Mouse (Mus musculus) lung, adult 2 months (tissue): ENCODE data around the gene Pcmtd2.

Experiments
- CTCF ChIP-seq: fragments of 200-500 bp; IDR thresholded peaks from 2 replicates; pipeline ENCODE4 v1.5.1; 2011; ENCODE audit warnings: mild to moderate bottlenecking, low read length, control low read depth; ENCODE audit not compliant: insufficient read depth
- POLR2A ChIP-seq: fragments of 200-500 bp; IDR thresholded peaks from 2 replicates; pipeline ENCODE4 v1.6.1; 2011; ENCODE audit warnings: low read depth, mild to moderate bottlenecking, control low read depth, low read length, borderline replicate concordance; ENCODE audit errors: extremely low read depth

DNA sequence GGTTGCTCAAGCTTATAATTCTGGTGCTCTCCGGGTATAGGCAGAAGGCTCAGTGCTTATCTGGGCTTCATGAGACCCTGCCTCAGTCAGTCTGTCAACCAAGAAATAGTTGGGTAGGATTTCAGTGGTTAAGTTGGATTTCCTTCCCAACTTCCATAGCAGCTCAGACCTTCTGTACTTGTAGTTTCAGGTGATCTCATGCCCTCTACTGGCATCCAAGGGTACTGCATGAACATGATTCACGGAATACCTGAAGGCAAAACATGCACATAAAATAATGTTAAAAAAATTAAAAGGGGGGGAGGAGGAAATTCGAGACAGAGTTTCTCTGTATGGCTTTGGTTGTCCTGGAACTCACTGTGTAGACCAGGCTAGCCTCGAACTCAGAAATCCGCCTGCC is 29.3 kb downstream of the Pcmtd2 start:
- TF ChIP-seq CTCF (peak; percentile 34; the same call in 1 of the 2 replicates), POLR2A (no peak)
